Mouse (Mus musculus): ENCODE data around the gene Atp5k.

GRCm38 (mm10) chr5:108469617-108470016 is 35.4 kb upstream of the Atp5k start:
- TF ChIP-seq CTCF (conservative IDR thresholded peaks at IDR 0.05 in 1 of 2, IDR thresholded peaks at IDR 0.05 in 1 of 2; ENCODE audit: low read depth in 2 of 2, low read length in 2 of 2) (no peak), SIN3A (IDR thresholded peaks at IDR 0.05; ENCODE audit: low read length) (no peak), TBP (conservative IDR thresholded peaks at IDR 0.05; ENCODE audit: low read depth, low read length) (no peak)

Data from CH12.LX (cell line).